Mouse (Mus musculus) MEL (cell line): ENCODE results near the gene Psmb11. TPM values are rescaled to one million over a fixed set of nuclear protein-coding genes. Genes with fewer than 3 reads are reported as not detected.

ENCODE experiments used
- DNase-seq: peaks from one replicate; pipeline ENCODE4 v3.0.0; 2011; ENCODE audit warnings: low read depth, low spot score
- H3K27ac ChIP-seq: 2 replicates; pipeline ENCODE4 v1.5.1; 2012; ENCODE audit warnings: low read depth, mild to moderate bottlenecking, control low read depth, low read length, moderate library complexity; ENCODE audit not compliant: control insufficient read depth
- H3K27me3 ChIP-seq, 2 experiments: fragments of 150-350 bp in 1 of 2; sonication (generic) in 1 of 2; 2 replicates each; pipeline ENCODE4 v1.6.1; 2012; ENCODE audit warnings: low read length in 2 of 2, mild to moderate bottlenecking in 2 of 2, improper control_type of control experiment in 1 of 2, moderate library complexity in 1 of 2; ENCODE audit not compliant: insufficient read depth in 2 of 2, control insufficient read depth in 1 of 2
- H3K36me3 ChIP-seq, 2 experiments: 2 replicates each; pipeline ENCODE4 v1.6.1; 2012 to 2014; ENCODE audit warnings: low read length in 2 of 2, improper control_type of control experiment in 1 of 2, inconsistent platforms in 1 of 2, mild to moderate bottlenecking in 1 of 2; ENCODE audit not compliant: insufficient read depth in 2 of 2, control insufficient read depth in 1 of 2
- H3K4me1 ChIP-seq, 2 experiments: fragments of 150-350 bp in 1 of 2; sonication (generic) in 1 of 2; 2 replicates each; pipeline ENCODE4 v1.6.1; 2012; ENCODE audit warnings: low read length in 2 of 2, improper control_type of control experiment in 1 of 2, mild to moderate bottlenecking in 1 of 2; ENCODE audit not compliant: insufficient read depth in 2 of 2, control insufficient read depth in 1 of 2
- H3K4me3 ChIP-seq, 2 experiments: fragments of 150-350 bp in 1 of 2; sonication (generic) in 1 of 2; 2 replicates each; pipeline ENCODE4 v1.5.1; 2012; ENCODE audit warnings: low read depth in 2 of 2, low read length in 2 of 2, mild to moderate bottlenecking in 2 of 2, moderate library complexity in 2 of 2, control low read depth in 1 of 2, improper control_type of control experiment in 1 of 2; ENCODE audit not compliant: control insufficient read depth in 1 of 2, insufficient read depth in 1 of 2
- H3K79me2 ChIP-seq: 2 replicates; pipeline ENCODE4 v1.6.1; 2012; ENCODE audit warnings: mild to moderate bottlenecking, low read length, moderate library complexity; ENCODE audit not compliant: control insufficient read depth, poor library complexity, insufficient read depth
- H3K9ac ChIP-seq: 2 replicates; pipeline ENCODE4 v1.6.1; 2012; ENCODE audit warnings: low read depth, mild to moderate bottlenecking, control low read depth, low read length, moderate library complexity; ENCODE audit not compliant: control insufficient read depth, poor library complexity, severe bottlenecking
- H3K9me3 ChIP-seq: fragments of 150-350 bp; sonication (generic); replicated peaks from 2 replicates; pipeline ENCODE4 v1.6.1; 2012; ENCODE audit warnings: mild to moderate bottlenecking, low read length, improper control_type of control experiment, moderate library complexity; ENCODE audit not compliant: insufficient read depth
- CHD1 ChIP-seq: IDR thresholded peaks from 2 replicates; pipeline ENCODE4 v1.6.1; 2012; ENCODE audit warnings: low read depth, mild to moderate bottlenecking, inconsistent platforms, low read length, improper control_type of control experiment
- CHD2 ChIP-seq: IDR thresholded peaks from 2 replicates; pipeline ENCODE4 v1.6.1; 2011; ENCODE audit warnings: low read length, improper control_type of control experiment
- CTCF ChIP-seq, 3 experiments: IDR thresholded peaks in 2 of 3; conservative IDR thresholded peaks in 1 of 3; 2 replicates each; pipeline ENCODE4 v1.5.1; 2011 to 2012; ENCODE audit warnings: low read length in 3 of 3, low read depth in 2 of 3, mild to moderate bottlenecking in 2 of 3, improper control_type of control experiment in 1 of 3, inconsistent platforms in 1 of 3, mixed read lengths in 1 of 3, moderate library complexity in 1 of 3; ENCODE audit not compliant: control insufficient read depth in 1 of 3, insufficient read depth in 1 of 3, poor library complexity in 1 of 3, severe bottlenecking in 1 of 3
- EP300 ChIP-seq, 2 experiments: IDR thresholded peaks; 2 replicates each; pipeline ENCODE4 v1.6.1; 2011; ENCODE audit warnings: improper control_type of control experiment in 2 of 2, low read length in 2 of 2, low read depth in 1 of 2, mild to moderate bottlenecking in 1 of 2
- ETS1 ChIP-seq: IDR thresholded peaks from 2 replicates; pipeline ENCODE4 v1.6.1; 2012; ENCODE audit warnings: low read depth, mild to moderate bottlenecking, inconsistent platforms, low read length, improper control_type of control experiment, moderate library complexity
- JUND ChIP-seq: IDR thresholded peaks from 2 replicates; pipeline ENCODE4 v1.6.1; 2011; ENCODE audit warnings: low read depth, mild to moderate bottlenecking, improper control_type of control experiment, low read length
- KAT2A ChIP-seq: conservative IDR thresholded peaks from 2 replicates; pipeline ENCODE4 v1.6.1; 2012; ENCODE audit warnings: low read depth, low read length, improper control_type of control experiment, inconsistent platforms
- MEF2A ChIP-seq: IDR thresholded peaks from 2 replicates; pipeline ENCODE4 v1.6.1; 2014; ENCODE audit warnings: low read depth, mild to moderate bottlenecking, inconsistent platforms, low read length, improper control_type of control experiment; ENCODE audit not compliant: poor library complexity, insufficient replicate concordance, severe bottlenecking; ENCODE audit errors: extremely low read depth
- MXI1 ChIP-seq: IDR thresholded peaks from 2 replicates; pipeline ENCODE4 v1.6.1; 2011; ENCODE audit warnings: mild to moderate bottlenecking, low read depth, low read length, improper control_type of control experiment
- MYB ChIP-seq: IDR thresholded peaks from 2 replicates; pipeline ENCODE4 v1.6.1; 2011; ENCODE audit warnings: mild to moderate bottlenecking, low read depth, low read length, improper control_type of control experiment
- POLR2A ChIP-seq, 2 experiments: IDR thresholded peaks; 2 replicates each; pipeline ENCODE4 v1.6.1; 2011 to 2012; ENCODE audit warnings: low read length in 2 of 2, mild to moderate bottlenecking in 2 of 2, control low read depth in 1 of 2, improper control_type of control experiment in 1 of 2, low read depth in 1 of 2, moderate library complexity in 1 of 2; ENCODE audit not compliant: control insufficient read depth in 1 of 2, insufficient read depth in 1 of 2, poor library complexity in 1 of 2
- RAD21 ChIP-seq: IDR thresholded peaks from 2 replicates; pipeline ENCODE4 v1.6.1; 2011; ENCODE audit warnings: mild to moderate bottlenecking, low read depth, low read length, improper control_type of control experiment
- SMC3 ChIP-seq: IDR thresholded peaks from 2 replicates; pipeline ENCODE4 v1.6.1; 2011; ENCODE audit warnings: low read depth, low read length, improper control_type of control experiment
- TAL1 ChIP-seq: IDR thresholded peaks from 2 replicates; pipeline ENCODE4 v1.6.1; 2012; ENCODE audit warnings: mild to moderate bottlenecking, inconsistent platforms, low read length, moderate library complexity, mixed read lengths
- ZC3H11A ChIP-seq: IDR thresholded peaks from 2 replicates; pipeline ENCODE4 v1.6.1; 2012; ENCODE audit warnings: low read depth, mild to moderate bottlenecking, inconsistent platforms, low read length, improper control_type of control experiment
- ZKSCAN1 ChIP-seq: IDR thresholded peaks from 2 replicates; pipeline ENCODE4 v1.6.1; 2012; ENCODE audit warnings: low read depth, mild to moderate bottlenecking, inconsistent platforms, low read length, improper control_type of control experiment, moderate library complexity
- ZMIZ1 ChIP-seq: IDR thresholded peaks from 2 replicates; pipeline ENCODE4 v1.6.1; 2012; ENCODE audit warnings: low read depth, mild to moderate bottlenecking, inconsistent platforms, low read length, improper control_type of control experiment, moderate library complexity
- polyA plus RNA-seq, 2 experiments: library from polyadenylated mRNA; stranded (reverse) in 1 of 2; unstranded in 1 of 2; fragments of >175 nt in 1 of 2; fragments of >200 nt in 1 of 2; gene quantifications; 2 replicates each; pipeline versions ENCODE4 v1.2.1 to v1.2.4; 2012; ENCODE audit warnings: low replicate concordance in 2 of 2, low read depth in 1 of 2; ENCODE audit not compliant: insufficient read length in 2 of 2, insufficient read depth in 1 of 2, missing spikeins in 1 of 2
- total RNA-seq: library from RNA; depleted of rRNA; stranded (reverse); fragments of 300-350 nt; gene quantifications from 2 replicates; pipeline ENCODE4 v1.2.3, GENCODE M21; 2012

The Psmb11 gene
- total and polyA plus RNA-seq, 3 experiments, result 0.06 TPM; not detected in 2

DNA sequence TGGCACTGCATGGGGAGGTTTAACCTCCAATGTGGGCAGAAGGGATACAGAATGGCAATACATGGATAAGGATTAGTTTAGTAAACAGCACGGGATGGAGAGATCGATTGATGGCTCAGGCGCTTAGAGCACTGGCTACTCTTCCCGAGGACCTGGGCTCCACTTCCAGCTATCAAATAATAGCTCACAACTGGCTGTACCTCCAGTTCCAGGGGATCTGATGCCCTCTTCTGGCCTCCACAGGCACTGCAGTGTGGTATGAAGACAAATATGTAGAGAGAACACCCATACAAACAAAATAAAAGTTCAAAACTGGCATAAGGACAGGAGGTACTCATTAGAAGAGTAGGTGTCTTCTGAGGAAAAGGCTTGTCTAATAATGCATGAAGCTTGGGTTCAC lies 48.1 kb downstream of the Psmb11 start:
- no peaks in the 10 kb centered on the region for H3K27me3 ChIP-seq
- no peaks in the 10 kb centered on the region for H3K79me2 ChIP-seq
- TF ChIP-seq ZKSCAN1 (no peak), MXI1 (no peak), ZMIZ1 (no peak), RAD21 (peak; percentile 24; the same call in 1 of the 2 replicates), SMC3 (peak; percentile 50), CTCF (IDR thresholded peaks at IDR 0.05 in 2 of 3, conservative IDR thresholded peaks at IDR 0.05 in 1 of 3; ENCODE audit: control insufficient read depth in 1 of 3, insufficient read depth in 1 of 3, low read depth in 2 of 3, low read length in 3 of 3, poor library complexity in 1 of 3, severe bottlenecking in 1 of 3) (peak; percentile 61 to 65 (median 64))
- peak; percentile 63 for DNase-seq
- no peaks in the 10 kb centered on the region for H3K4me1 ChIP-seq
- no peaks in the 10 kb centered on the region for H3K9me3 ChIP-seq
- no peak overlapping the region for H3K9ac ChIP-seq
- no peak overlapping the region for H3K4me3 ChIP-seq
- peaks cover 0 to 21% of the 10 kb centered on the region in 2 experiments; a peak in 2 of 4 replicates for H3K36me3 ChIP-seq
- H3K27ac ChIP-seq, result no peak overlapping the region

DNA sequence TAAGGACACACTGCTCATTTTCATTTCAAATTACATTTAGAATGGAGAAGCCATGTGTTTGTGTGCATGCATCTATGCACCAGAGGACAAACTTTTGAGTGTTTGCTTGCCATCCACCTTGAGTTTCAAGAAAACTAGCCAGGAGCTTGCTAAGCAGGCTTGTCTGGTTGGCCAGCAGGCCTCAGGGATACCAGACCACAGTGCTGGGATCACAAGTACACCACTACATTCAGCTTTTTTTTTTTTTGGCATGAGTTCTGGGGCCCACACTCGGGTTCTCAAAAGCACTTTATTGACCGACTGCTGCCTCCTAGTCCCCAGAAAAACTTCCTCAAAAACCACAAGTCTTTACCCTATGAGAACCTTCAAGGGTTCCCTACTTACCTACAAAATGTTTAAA lies 53.1 kb downstream of the Psmb11 start:
- no peak overlapping the region for H3K27ac ChIP-seq
- no peaks in the 10 kb centered on the region for H3K27me3 ChIP-seq
- no peaks in the 10 kb centered on the region for H3K9me3 ChIP-seq
- no peaks in the 10 kb centered on the region for H3K79me2 ChIP-seq
- no peak overlapping the region for H3K4me3 ChIP-seq
- H3K4me1 ChIP-seq, result no peaks in the 10 kb centered on the region
- DNase-seq, result no peak
- H3K9ac ChIP-seq, result no peak overlapping the region
- no peak for TF ChIP-seq MEF2A
- TF ChIP-seq TAL1, result no peak
- no peak for TF ChIP-seq KAT2A
- TF ChIP-seq EP300 (IDR thresholded peaks at IDR 0.05; ENCODE audit: low read depth in 1 of 2, low read length in 2 of 2), result no peak
- TF ChIP-seq POLR2A (IDR thresholded peaks at IDR 0.05; ENCODE audit: control insufficient read depth in 1 of 2, insufficient read depth in 1 of 2, low read depth in 1 of 2, low read length in 2 of 2, poor library complexity in 1 of 2), result no peak
- TF ChIP-seq MYB, result no peak
- no peak for TF ChIP-seq ZKSCAN1
- TF ChIP-seq CHD2, result no peak
- no peak for TF ChIP-seq RAD21
- no peak for TF ChIP-seq ZC3H11A
- TF ChIP-seq ETS1, result no peak
- TF ChIP-seq JUND, result no peak
- no peak for TF ChIP-seq CHD1
- peaks cover 0 to 21% of the 10 kb centered on the region in 2 experiments; a peak in 2 of 4 replicates for H3K36me3 ChIP-seq
